10 mouse cellular contexts compared by ENCODE assay signal in the genomic region with DNA sequence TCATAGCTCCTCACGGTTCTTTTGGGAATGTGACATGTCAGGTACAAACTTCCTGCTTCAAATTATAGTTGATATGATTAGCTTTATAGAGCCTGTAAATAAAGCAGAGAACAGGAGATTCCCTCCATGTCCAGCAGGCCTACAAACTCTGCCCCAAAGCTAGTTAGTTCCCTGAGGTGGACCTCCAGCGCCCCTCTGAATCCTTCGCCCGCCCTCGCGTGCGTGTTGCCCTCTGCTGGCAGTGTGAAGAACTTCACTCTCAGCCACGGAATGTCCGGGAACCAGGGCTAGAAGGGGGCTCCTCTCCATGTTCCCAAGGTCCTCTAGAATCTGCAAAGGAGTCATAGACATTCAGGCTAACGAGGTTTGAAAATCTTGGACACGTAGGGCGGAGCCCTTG. TPM values are rescaled to one million over a fixed set of nuclear protein-coding genes. Genes with fewer than 3 reads are reported as not detected.
A peak's percentile ranks its signal among the peaks of the same experiment; 100 is the strongest.
DNase-seq lines count a peak whose midpoint lies in the region; ATAC-seq and TF ChIP-seq lines count a peak whose summit lies in the region.
"Had no signal": no experiment of that assay in that cellular context is flagged by ENCODE, and none has a peak within 500 bp of the region (broad histone marks: within the 10 kb centered on the region; RNA-seq: fewer than 3 reads in every experiment).

No protein-coding gene starts in this region.

- no peak overlapping the region for H3K4me3 ChIP-seq in intestine, postnatal 0 days (ENCODE audit: low read depth, low read length)
- no peak overlapping the region for H3K4me3 ChIP-seq in intestine, embryonic 15.5 days (replicated peaks)
- H3K4me3 ChIP-seq in intestine, embryonic 16.5 days (ENCODE audit: low read length) = no peak overlapping the region
- H3K4me3 ChIP-seq: embryonic facial prominence, embryonic 13.5 days; lung, embryonic 15.5 days had no signal

- ATAC-seq in intestine, postnatal 0 days = no peak
- no peak for ATAC-seq in intestine, embryonic 15.5 days
- ATAC-seq in erythroblast, adult 5-6 weeks (replicated peaks; ENCODE audit: low FRiP score, poor library complexity, severe bottlenecking) = 0 out of 2 replicates have a peak, but pooled peaks have one; percentile 33
- no peak for ATAC-seq in intestine, embryonic 16.5 days

- 14% methylated on average over 12 of the region's 12 CpGs for WGBS in intestine, postnatal 0 days
- 20% methylated on average over 12 of the region's 12 CpGs for WGBS in intestine, embryonic 15.5 days
- 16% methylated on average over 12 of the region's 12 CpGs for WGBS in intestine, embryonic 16.5 days

- no peak overlapping the region for H3K27ac ChIP-seq in intestine, postnatal 0 days (ENCODE audit: low read depth, low read length)
- no peak overlapping the region for H3K27ac ChIP-seq in intestine, embryonic 15.5 days
- no peak overlapping the region for H3K27ac ChIP-seq in intestine, embryonic 16.5 days (ENCODE audit: low read length)
- H3K27ac ChIP-seq: embryonic facial prominence, embryonic 13.5 days; lung, embryonic 15.5 days had no signal

- H3K4me2 ChIP-seq in intestine, postnatal 0 days (replicated peaks; ENCODE audit: low read depth) = no peak overlapping the region
- no peak overlapping the region for H3K4me2 ChIP-seq in intestine, embryonic 15.5 days (replicated peaks)
- no peak overlapping the region for H3K4me2 ChIP-seq in intestine, embryonic 16.5 days (ENCODE audit: low read depth, low read length)
- H3K4me2 ChIP-seq: embryonic facial prominence, embryonic 13.5 days had no signal

- peaks cover 80% of the 10 kb centered on the region for H3K27me3 ChIP-seq in intestine, postnatal 0 days (replicated peaks; ENCODE audit: control insufficient read depth, insufficient read depth, low read length)
- H3K27me3 ChIP-seq in intestine, embryonic 15.5 days (replicated peaks) = peaks cover 79% of the 10 kb centered on the region
- H3K27me3 ChIP-seq in intestine, embryonic 16.5 days (replicated peaks; ENCODE audit: control insufficient read depth, insufficient read depth, low read length) = peaks cover 57% of the 10 kb centered on the region

- no peaks in the 10 kb centered on the region for H3K9me3 ChIP-seq in intestine, postnatal 0 days (ENCODE audit: control insufficient read depth)
- H3K9me3 ChIP-seq in intestine, embryonic 15.5 days = no peaks in the 10 kb centered on the region
- no peaks in the 10 kb centered on the region for H3K9me3 ChIP-seq in intestine, embryonic 16.5 days (ENCODE audit: control insufficient read depth, low read length)
- H3K9me3 ChIP-seq: embryonic facial prominence, embryonic 13.5 days; lung, embryonic 15.5 days had no signal

- H3K4me1 ChIP-seq in intestine, postnatal 0 days (replicated peaks; ENCODE audit: control insufficient read depth, insufficient read depth, low read length) = peaks cover 4% of the 10 kb centered on the region; the same call in 1 of the 2 replicates
- H3K4me1 ChIP-seq in intestine, embryonic 15.5 days (replicated peaks) = peaks cover 23% of the 10 kb centered on the region
- peaks cover 17% of the 10 kb centered on the region for H3K4me1 ChIP-seq in intestine, embryonic 16.5 days (ENCODE audit: control insufficient read depth, insufficient read depth, low read length)

- peak; percentile 87 for DNase-seq in MN1 (ENCODE audit: low spot score)
- peak; percentile 30 for DNase-seq in lung, postnatal 36 days
- no peak for DNase-seq in right cerebral cortex, postnatal 10 days (ENCODE audit: low spot score in 2 of 2)
- DNase-seq in cerebellum, postnatal 36 days = no peak

- H3K36me3 ChIP-seq in intestine, postnatal 0 days (ENCODE audit: control insufficient read depth, insufficient read depth) = no peaks in the 10 kb centered on the region
- no peaks in the 10 kb centered on the region for H3K36me3 ChIP-seq in intestine, embryonic 15.5 days
- H3K36me3 ChIP-seq in intestine, embryonic 16.5 days (ENCODE audit: control insufficient read depth, insufficient read depth, low read length) = no peaks in the 10 kb centered on the region
- H3K36me3 ChIP-seq: embryonic facial prominence, embryonic 13.5 days; lung, embryonic 15.5 days had no signal

- H3K9ac ChIP-seq in intestine, postnatal 0 days (ENCODE audit: low read depth, low read length) = no peak overlapping the region
- no peak overlapping the region for H3K9ac ChIP-seq in intestine, embryonic 15.5 days
- H3K9ac ChIP-seq in intestine, embryonic 16.5 days (ENCODE audit: low read depth, low read length) = no peak overlapping the region
- H3K9ac ChIP-seq: embryonic facial prominence, embryonic 13.5 days; lung, embryonic 15.5 days had no signal

- peak; percentile 87 for TF ChIP-seq CTCF in intestine, postnatal 0 days (IDR thresholded peaks at IDR 0.05; ENCODE audit: low read depth)

RNA-seq across cellular contexts. Expression of a gene that starts 11.2 kb away (rescaled TPM):
- polyA plus RNA-seq in intestine, postnatal 0 days (2015; fragmentation: Nextera tagmentation; extraction: Ambion mirVana) = 8.6 and 9.2 TPM in 2 replicates
- polyA plus RNA-seq in intestine, embryonic 15.5 days (2015; fragmentation: Nextera tagmentation; extraction: Ambion mirVana) = 17.8 and 18.2 TPM in 2 replicates
- total RNA-seq in erythroblast, adult 5-6 weeks (2015; ENCODE audit: low replicate concordance) = 1.5 TPM in 1 of 2 replicates, not detected in the other
- total RNA-seq in erythroblast, adult 5-6 weeks (2017; ENCODE audit: low replicate concordance) = 0.70 and 1.0 TPM in 2 replicates
- 20.2 and 22.1 TPM in 2 replicates for polyA plus RNA-seq in intestine, embryonic 16.5 days (2015; fragmentation: Nextera tagmentation; extraction: Ambion mirVana)

Comparison
In these comparisons a context has a peak if more than half of its experiments do, and no peak if none do; other contexts are left out.
1. DNase-seq: peak in MN1 (single experiment) and lung, postnatal 36 days (single experiment); none in right cerebral cortex, postnatal 10 days (0 of 2) and cerebellum, postnatal 36 days (0 of 2).